Mouse (Mus musculus): ENCODE measurements around the gene Oas1c. TPM values are rescaled to one million over a fixed set of nuclear protein-coding genes. Genes with fewer than 3 reads are reported as not detected.

Gene Oas1c
- total and polyA plus RNA-seq, 3 experiments: 1.6 to 3.6 (median 3.6) TPM

- Histone ChIP-seq H3K9me3 (replicated peaks; ENCODE audit: low read length) (no peaks in the 10 kb centered on the region), H3K36me3 (replicated peaks in 1 of 2; ENCODE audit: control insufficient read depth in 1 of 2, insufficient read depth in 1 of 2, low read length in 1 of 2) (no peaks in the 10 kb centered on the region), H3K4me2 (ENCODE audit: insufficient read depth, low read depth, poor library complexity, severe bottlenecking) (no peak overlapping the region), H3K27me3 (replicated peaks) (peaks cover 21% of the 10 kb centered on the region), H3K9ac (ENCODE audit: insufficient read depth, low read depth) (no peak overlapping the region), H3K4me1 (ENCODE audit: control insufficient read depth in 1 of 2, insufficient read depth in 2 of 2) (peaks cover 6 to 22% of the 10 kb centered on the region in 2 experiments), H3K27ac (ENCODE audit: insufficient read depth, low read depth) (no peak overlapping the region), H3K79me2 (replicated peaks; ENCODE audit: control insufficient read depth, extremely low read depth, insufficient read depth, poor library complexity, severe bottlenecking) (no peaks in the 10 kb centered on the region), H3K4me3 (replicated peaks in 1 of 3; ENCODE audit: low read depth in 2 of 3, low read length in 2 of 3, poor library complexity in 1 of 3) (no peak overlapping the region)
- TF ChIP-seq POLR2A (IDR thresholded peaks at IDR 0.05; ENCODE audit: low read depth, low read length) (no peak), MAX (IDR thresholded peaks at IDR 0.05; ENCODE audit: low read length) (no peak), MXI1 (IDR thresholded peaks at IDR 0.05; ENCODE audit: low read depth, low read length) (no peak), NELFE (IDR thresholded peaks at IDR 0.05; ENCODE audit: low read depth, low read length) (no peak), ELF1 (IDR thresholded peaks at IDR 0.05; ENCODE audit: low read depth, low read length) (no peak), ZMIZ1 (IDR thresholded peaks at IDR 0.05; ENCODE audit: low read depth, low read length) (no peak), USF1 (IDR thresholded peaks at IDR 0.05; ENCODE audit: low read depth, low read length) (no peak), JUN (IDR thresholded peaks at IDR 0.05; ENCODE audit: insufficient read depth, low read depth, low read length) (no peak), SMC3 (IDR thresholded peaks at IDR 0.05; ENCODE audit: low read depth, low read length) (no peak), GABPA (IDR thresholded peaks at IDR 0.05; ENCODE audit: insufficient replicate concordance, low read depth, low read length) (no peak), MAFK (IDR thresholded peaks at IDR 0.05; ENCODE audit: insufficient replicate concordance, low read length) (no peak), POLR2AphosphoS2 (IDR thresholded peaks at IDR 0.05; ENCODE audit: low read depth, low read length) (no peak), RCOR1 (conservative IDR thresholded peaks at IDR 0.05; ENCODE audit: low read depth, low read length) (no peak), SIN3A (IDR thresholded peaks at IDR 0.05; ENCODE audit: low read length) (no peak)
- dilution Hi-C loops (cut with MboI; ENCODE audit: extremely low pct_ligation_motif_present, extremely low pct_unique_long_range_greater_than_20kb, low sequenced_read_pairs): no loop called here
- DNase-seq (ENCODE audit: extremely low read depth): no peak
- in situ Hi-C loops (cut with MboI; ENCODE audit: low pct_ligation_motif_present, low pct_unique_long_range_greater_than_20kb, low sequenced_read_pairs): no loop called here
Measured at GRCm38 (mm10) chr5:120778941-120779340, 33.4 kb downstream of the Oas1c start.

GRCm38 (mm10) chr5:120777478-120777877, 34.8 kb downstream of the Oas1c start, which contains the start of gene Oas3:
Gene Oas3, minus strand, starts transcription at chr5:120777661.
- Histone ChIP-seq H3K79me2 (replicated peaks; ENCODE audit: control insufficient read depth, extremely low read depth, insufficient read depth, poor library complexity, severe bottlenecking) (no peaks in the 10 kb centered on the region), H3K4me3 (replicated peaks in 1 of 3; ENCODE audit: low read depth in 2 of 3, low read length in 2 of 3, poor library complexity in 1 of 3) (no peak within 1 kb of the TSS), H3K4me1 (ENCODE audit: control insufficient read depth in 1 of 2, insufficient read depth in 2 of 2) (peaks cover 6 to 22% of the 10 kb centered on the region in 2 experiments), H3K4me2 (ENCODE audit: insufficient read depth, low read depth, poor library complexity, severe bottlenecking) (peak within 1 kb of the TSS; percentile 46; the same call in 1 of the 2 replicates), H3K36me3 (replicated peaks in 1 of 2; ENCODE audit: control insufficient read depth in 1 of 2, insufficient read depth in 1 of 2, low read length in 1 of 2) (no peaks in the 10 kb centered on the region), H3K27me3 (replicated peaks) (peaks cover 23% of the 10 kb centered on the region), H3K9me3 (replicated peaks; ENCODE audit: low read length) (no peaks in the 10 kb centered on the region), H3K9ac (ENCODE audit: insufficient read depth, low read depth) (no peak within 1 kb of the TSS), H3K27ac (ENCODE audit: insufficient read depth, low read depth) (no peak within 1 kb of the TSS)
- dilution Hi-C loops (cut with MboI; ENCODE audit: extremely low pct_ligation_motif_present, extremely low pct_unique_long_range_greater_than_20kb, low sequenced_read_pairs) (no loop called here), in situ Hi-C loops (cut with MboI; ENCODE audit: low pct_ligation_motif_present, low pct_unique_long_range_greater_than_20kb, low sequenced_read_pairs) (no loop called here)
- DNase-seq (ENCODE audit: extremely low read depth): no peak
- TF ChIP-seq MYC (IDR thresholded peaks at IDR 0.05; ENCODE audit: low read depth, low read length): no peak
- TF ChIP-seq CTCF (conservative IDR thresholded peaks at IDR 0.05 in 1 of 2, IDR thresholded peaks at IDR 0.05 in 1 of 2; ENCODE audit: low read depth in 2 of 2, low read length in 2 of 2): no peak
- no peak for TF ChIP-seq NELFE (IDR thresholded peaks at IDR 0.05; ENCODE audit: low read depth, low read length)
- no peak for TF ChIP-seq MAFK (IDR thresholded peaks at IDR 0.05; ENCODE audit: insufficient replicate concordance, low read length)
- TF ChIP-seq PAX5 (IDR thresholded peaks at IDR 0.05; ENCODE audit: low read length): no peak
- TF ChIP-seq MXI1 (IDR thresholded peaks at IDR 0.05; ENCODE audit: low read depth, low read length): no peak
